Mouse (Mus musculus): ENCODE results near the gene Svopl. TPM values are rescaled to one million over a fixed set of nuclear protein-coding genes. Genes with fewer than 3 reads are reported as not detected.

Gene Svopl
- total and polyA plus RNA-seq, 2 experiments from 2014 or later: 1.1 TPM; not detected in 1

DNA sequence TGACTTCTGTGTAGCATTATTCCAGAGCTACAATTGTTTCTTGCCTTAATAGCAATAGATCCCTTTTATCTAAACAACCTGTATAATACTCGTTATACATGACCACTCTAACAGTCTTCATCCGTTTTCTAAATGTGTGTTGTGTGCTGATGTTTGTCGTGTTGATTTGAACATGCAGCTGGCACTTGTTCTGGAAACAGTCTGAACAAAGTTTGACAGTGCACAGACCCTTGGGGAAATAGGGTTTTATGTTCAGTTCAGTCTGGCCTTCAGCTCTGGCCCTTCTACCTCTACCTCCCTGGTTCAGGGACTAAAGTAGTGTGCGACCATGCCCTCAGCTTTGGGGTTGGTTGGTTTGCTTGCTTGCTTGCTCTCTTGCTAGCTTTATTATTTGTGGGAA is 79.4 kb downstream of the Svopl start:
- Histone ChIP-seq H3K4me3 (ENCODE audit: low read depth, low read length) (no peak overlapping the region), H3K4me2 (ENCODE audit: low read depth) (no peak overlapping the region), H3K9me3 (ENCODE audit: low read length) (no peaks in the 10 kb centered on the region), H3K27ac (ENCODE audit: low read depth, low read length) (no peak overlapping the region), H3K4me1 (ENCODE audit: insufficient read depth) (no peaks in the 10 kb centered on the region), H3K9ac (no peak overlapping the region), H3K27me3 (ENCODE audit: insufficient read depth, low read length) (no peaks in the 10 kb centered on the region), H3K36me3 (ENCODE audit: insufficient read depth) (peaks cover 37% of the 10 kb centered on the region)
- no peak for DNase-seq
- no peak for TF ChIP-seq CTCF (IDR thresholded peaks at IDR 0.05; ENCODE audit: low read depth)
- 88% methylated on average over 4 of the region's 4 CpGs for WGBS
- ATAC-seq: no peak

DNA sequence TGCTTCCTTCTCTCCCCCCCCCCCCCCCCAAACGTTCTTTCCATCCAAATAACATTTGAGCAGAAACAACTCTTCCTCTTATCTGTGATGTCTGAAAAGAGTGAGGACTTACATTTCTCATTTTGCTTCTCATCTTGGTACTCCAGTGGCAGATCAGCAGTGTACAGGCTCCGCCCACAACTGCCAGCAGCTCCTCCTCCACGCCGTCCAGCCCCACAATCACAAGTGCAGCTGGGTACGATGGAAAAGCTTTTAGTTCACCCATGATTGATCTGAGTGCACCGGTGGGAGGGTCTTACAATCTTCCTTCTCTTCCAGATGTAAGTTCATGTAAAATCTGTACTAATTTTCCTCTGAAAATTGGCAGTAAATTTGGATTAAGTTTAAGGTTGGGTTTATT is 95.5 kb downstream of the Svopl start:
- H3K36me3 ChIP-seq (ENCODE audit: insufficient read depth): peaks cover 22% of the 10 kb centered on the region
- no peak overlapping the region for H3K27ac ChIP-seq (ENCODE audit: low read depth, low read length)
- 86% methylated on average over 6 of the region's 6 CpGs for WGBS
- no peak for ATAC-seq
- DNase-seq: no peak
- no peaks in the 10 kb centered on the region for H3K4me1 ChIP-seq (ENCODE audit: insufficient read depth)
- H3K9ac ChIP-seq: no peak overlapping the region
- no peaks in the 10 kb centered on the region for H3K27me3 ChIP-seq (ENCODE audit: insufficient read depth, low read length)
- TF ChIP-seq CTCF (IDR thresholded peaks at IDR 0.05; ENCODE audit: low read depth): no peak
- H3K4me3 ChIP-seq (ENCODE audit: low read depth, low read length): no peak overlapping the region
- H3K9me3 ChIP-seq (ENCODE audit: low read length): no peaks in the 10 kb centered on the region
- H3K4me2 ChIP-seq (ENCODE audit: low read depth): no peak overlapping the region

DNA sequence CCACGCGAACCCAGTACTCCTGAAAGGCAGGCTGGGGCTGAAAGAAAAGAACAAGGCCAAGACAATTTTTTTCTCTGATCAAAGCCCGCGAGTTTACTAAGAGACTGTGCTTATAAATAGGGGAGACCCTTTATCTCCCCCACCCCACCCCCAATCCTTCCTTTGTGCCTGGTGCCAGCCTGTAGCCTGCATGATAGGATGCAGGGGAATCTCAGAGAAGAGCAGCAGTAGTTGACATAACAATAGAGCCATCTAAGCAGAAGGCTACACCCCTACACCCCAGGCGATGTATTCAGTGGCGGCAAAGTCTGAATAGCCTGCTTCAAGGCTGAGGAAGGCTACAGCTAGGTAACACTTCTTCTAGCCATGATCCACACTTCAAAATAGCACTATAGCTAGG is 110.3 kb downstream of the Svopl start:
- DNase-seq (no peak), ATAC-seq (0 out of 2 replicates have a peak, but pooled peaks have one; percentile 21)
- TF ChIP-seq CTCF (IDR thresholded peaks at IDR 0.05; ENCODE audit: low read depth): no peak
- no peak overlapping the region for H3K9ac ChIP-seq
- H3K36me3 ChIP-seq (ENCODE audit: insufficient read depth): peaks cover 7% of the 10 kb centered on the region
- H3K4me3 ChIP-seq (ENCODE audit: low read depth, low read length): no peak overlapping the region
- H3K4me2 ChIP-seq (ENCODE audit: low read depth): no peak overlapping the region
- H3K27ac ChIP-seq (ENCODE audit: low read depth, low read length): no peak overlapping the region
- no peaks in the 10 kb centered on the region; the same call in 1 of the 2 replicates for H3K4me1 ChIP-seq (ENCODE audit: insufficient read depth)
- no peaks in the 10 kb centered on the region for H3K9me3 ChIP-seq (ENCODE audit: low read length)
- WGBS: 22% methylated on average over 6 of the region's 6 CpGs
- no peaks in the 10 kb centered on the region for H3K27me3 ChIP-seq (ENCODE audit: insufficient read depth, low read length)

Other genes starting within 250 kb of the Svopl start
- 55.9 and 70.5 TPM in 2 replicates for gene Trim24, start 176.2 kb downstream of the Svopl start, total RNA-seq (2014; rRNA removed)
- gene Trim24, start 176.2 kb downstream of the Svopl start, polyA plus RNA-seq (2015; fragmentation: Nextera tagmentation; extraction: Ambion mirVana): 10.9 and 13.0 TPM in 2 replicates
- not detected in 2 replicates for gene Tmem213, start 62.3 kb upstream of the Svopl start, total RNA-seq (2014; rRNA removed)
- gene Tmem213, start 62.3 kb upstream of the Svopl start, polyA plus RNA-seq (2015; fragmentation: Nextera tagmentation; extraction: Ambion mirVana): not detected in 2 replicates
- gene Atp6v0a4, start 77.6 kb upstream of the Svopl start, total RNA-seq (2014; rRNA removed): 0.33 and 2.6 TPM in 2 replicates
- 0.14 and 0.15 TPM in 2 replicates for gene Atp6v0a4, start 77.6 kb upstream of the Svopl start, polyA plus RNA-seq (2015; fragmentation: Nextera tagmentation; extraction: Ambion mirVana)
- 33.7 and 38.7 TPM in 2 replicates for gene D630045J12Rik, start 207.0 kb upstream of the Svopl start, total RNA-seq (2014; rRNA removed)
- 7.7 and 11.4 TPM in 2 replicates for gene D630045J12Rik, start 207.0 kb upstream of the Svopl start, polyA plus RNA-seq (2015; fragmentation: Nextera tagmentation; extraction: Ambion mirVana)

Data from forebrain, postnatal 0 days (tissue).